Mouse (Mus musculus) midbrain, embryonic 10.5 days (tissue): ENCODE results near the gene Epha2. TPM values are rescaled to one million over a fixed set of nuclear protein-coding genes. Genes with fewer than 3 reads are reported as not detected.

Source experiments
- DNase-seq: peaks from one replicate; pipeline ENCODE4 v3.0.0-alpha.2; 2017; ENCODE audit warnings: low spot score
- H3K27ac ChIP-seq: fragments of 300-500 bp; sonication (generic); replicated peaks from 2 replicates; pipeline ENCODE4 v1.5.1; 2016; ENCODE audit warnings: mild to moderate bottlenecking
- H3K27me3 ChIP-seq: fragments of 300-500 bp; sonication (generic); 2 replicates; pipeline ENCODE4 v1.6.1; 2016; ENCODE audit warnings: low read depth, mild to moderate bottlenecking; ENCODE audit not compliant: poor library complexity, severe bottlenecking
- H3K36me3 ChIP-seq: fragments of 300-500 bp; sonication (generic); 2 replicates; pipeline ENCODE4 v1.6.1; 2016; ENCODE audit warnings: mild to moderate bottlenecking, moderate library complexity
- H3K4me1 ChIP-seq: fragments of 300-500 bp; sonication (generic); 2 replicates; pipeline ENCODE4 v1.6.1; 2016
- H3K4me3 ChIP-seq: fragments of 300-500 bp; sonication (generic); 2 replicates; pipeline ENCODE4 v1.5.1; 2016; ENCODE audit warnings: mild to moderate bottlenecking, moderate library complexity
- H3K9me3 ChIP-seq: fragments of 300-500 bp; sonication (generic); replicated peaks from 2 replicates; pipeline ENCODE4 v1.6.1; 2016; ENCODE audit warnings: mild to moderate bottlenecking
- WGBS: fragments of 180-500 bp; shearing (Covaris S2); methylation state at CpG from one replicate; pipeline ENCODE4 v1.1.7; 2016; 5-methylcytosine and 5-hydroxymethylcytosine counted together
- microRNA-seq: library from miRNA; unstranded; fragments of <30 nt; microRNA quantifications from one replicate; pipeline ENCODE4, GENCODE M21; 2017
- polyA plus RNA-seq: library from polyadenylated mRNA; unstranded; fragments of >200 nt; fragmentation: Nextera tagmentation; extraction: Ambion mirVana; gene quantifications from 2 replicates; pipeline ENCODE4 v1.2.1, GENCODE M21; 2016

The Epha2 gene
- polyA plus RNA-seq, 1 experiment from 2014 or later = 3.6 TPM

DNA sequence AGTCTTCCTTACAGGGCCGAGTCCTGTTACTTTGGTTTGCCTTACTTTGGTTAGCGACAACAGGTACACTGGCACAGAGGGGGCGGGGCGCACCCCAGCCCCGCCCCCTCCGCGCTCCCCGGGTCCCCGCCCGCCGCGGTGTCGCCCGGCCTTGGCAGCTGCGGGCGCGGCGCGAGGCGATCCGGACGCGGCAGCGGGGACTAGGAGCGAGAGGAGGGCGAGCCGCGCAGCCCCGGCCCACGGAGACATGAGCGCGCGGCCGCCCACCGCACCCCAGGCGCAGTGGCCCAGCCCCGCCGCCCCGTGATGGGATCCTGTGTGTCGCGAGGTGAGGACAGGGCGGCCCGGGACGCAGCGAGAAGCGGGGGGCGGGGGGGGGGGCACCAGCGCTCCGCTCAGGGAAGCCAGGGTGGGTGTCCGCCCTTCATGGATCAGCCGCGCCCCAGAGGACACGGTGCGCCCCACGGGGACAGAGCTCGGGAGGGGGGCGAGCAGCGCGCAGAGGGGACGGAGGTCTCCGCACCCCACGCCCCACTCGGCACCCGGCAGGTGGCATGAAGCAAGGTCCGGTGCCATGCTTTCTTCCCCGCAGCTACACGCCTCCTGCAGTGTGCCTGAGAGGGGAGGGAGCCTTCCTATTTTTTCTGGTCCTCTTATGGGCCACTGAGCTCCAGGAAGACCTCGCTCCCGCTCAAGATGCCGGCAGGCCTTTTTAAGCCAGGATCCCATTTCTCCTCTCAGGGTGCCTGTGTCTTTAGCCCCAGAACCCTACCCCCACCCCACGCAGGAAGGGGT is 67.2 kb downstream of the Epha2 start, which contains the start of gene Fam131c:
TSS of gene Fam131c (plus strand) at position 224 of the 795 bp plus-strand sequence.
- Histone ChIP-seq H3K27me3 (peaks cover 85% of the 10 kb centered on the region), H3K4me3 (peak within 1 kb of the TSS; percentile 73), H3K27ac (peak within 1 kb of the TSS; percentile 77), H3K4me1 (peaks cover 24% of the 10 kb centered on the region), H3K36me3 (no peaks in the 10 kb centered on the region), H3K9me3 (no peaks in the 10 kb centered on the region)
- WGBS = under 1% methylated on average over 70 of the region's 71 CpGs
- peak; percentile 40 for DNase-seq

DNA sequence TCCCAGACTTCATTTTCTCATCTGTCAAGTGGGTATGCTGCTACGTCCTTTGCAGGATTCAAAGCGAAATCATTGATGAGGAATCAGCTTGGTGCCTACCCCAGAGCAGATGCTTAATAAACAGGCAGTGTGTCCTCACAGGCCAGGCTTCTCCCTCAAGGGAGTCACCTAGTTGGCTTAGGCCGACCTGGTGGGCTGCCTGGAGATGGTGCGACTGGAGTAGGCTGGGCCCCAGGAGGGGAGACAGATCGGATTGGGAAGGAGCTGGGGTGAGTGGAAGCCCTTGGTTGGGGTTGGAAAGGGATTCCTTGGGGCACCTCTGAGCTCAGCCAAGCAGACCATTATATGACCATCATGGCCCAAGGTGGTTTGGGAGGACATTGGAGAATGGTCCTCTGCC is 71.4 kb downstream of the Epha2 start:
- DNase-seq = no peak
- 93% methylated on average over 5 of the region's 5 CpGs for WGBS
- Histone ChIP-seq H3K4me3 (no peak overlapping the region), H3K27ac (no peak overlapping the region), H3K36me3 (no peaks in the 10 kb centered on the region), H3K4me1 (peaks cover 13% of the 10 kb centered on the region), H3K27me3 (peaks cover 44% of the 10 kb centered on the region), H3K9me3 (no peaks in the 10 kb centered on the region)

Small RNA genes lying within 50 kb of the gene (microRNA-seq; reads per million reads assigned to microRNA genes)
- not detected for gene Gm25690

Other genes starting within 250 kb of the Epha2 start
- gene Crocc, start 240.7 kb upstream of the Epha2 start, polyA plus RNA-seq = 10.8 and 11.0 TPM in 2 replicates
- gene Necap2, start 222.9 kb upstream of the Epha2 start, polyA plus RNA-seq = 54.8 TPM in 2 replicates
- 0.05 and 0.20 TPM in 2 replicates for gene Spata21, start 212.9 kb upstream of the Epha2 start, polyA plus RNA-seq
- gene Szrd1, start 161.5 kb upstream of the Epha2 start, polyA plus RNA-seq = 35.2 and 36.3 TPM in 2 replicates
- gene Fbxo42, start 153.3 kb upstream of the Epha2 start, polyA plus RNA-seq = 24.2 and 25.3 TPM in 2 replicates
- 7.4 and 7.5 TPM in 2 replicates for gene Rsg1, start 87.3 kb upstream of the Epha2 start, polyA plus RNA-seq
- 0.64 and 1.4 TPM in 2 replicates for gene Arhgef19, start 61.7 kb upstream of the Epha2 start, polyA plus RNA-seq
- 0.70 and 1.2 TPM in 2 replicates for gene Fam131c, start 67.0 kb downstream of the Epha2 start, polyA plus RNA-seq
- gene Clcnka, start 97.5 kb downstream of the Epha2 start, polyA plus RNA-seq = not detected in 2 replicates
- not detected in 2 replicates for gene Clcnkb, start 114.8 kb downstream of the Epha2 start, polyA plus RNA-seq
- gene Hspb7, start 119.5 kb downstream of the Epha2 start, polyA plus RNA-seq = not detected in 2 replicates
- gene Srarp, start 134.9 kb downstream of the Epha2 start, polyA plus RNA-seq = not detected in 2 replicates
- 55.1 and 61.5 TPM in 2 replicates for gene Zbtb17, start 143.4 kb downstream of the Epha2 start, polyA plus RNA-seq
- gene Spen, start 237.4 kb downstream of the Epha2 start, polyA plus RNA-seq = 12.3 and 14.8 TPM in 2 replicates